Mouse (Mus musculus) central nervous system, embryonic 11.5 days (tissue): ENCODE measurements around the gene Cela3a. TPM values are rescaled to one million over a fixed set of nuclear protein-coding genes. Genes with fewer than 3 reads are reported as not detected.

ENCODE experiments used
- polyA plus RNA-seq: library from polyadenylated mRNA; depleted of rRNA; stranded (reverse); fragments of >200 nt; gene quantifications from 2 replicates; pipeline ENCODE4 v1.2.3, GENCODE M21; 2012; rRNA removed

Cela3a gene
- polyA plus RNA-seq: not detected in 2 replicates

DNA sequence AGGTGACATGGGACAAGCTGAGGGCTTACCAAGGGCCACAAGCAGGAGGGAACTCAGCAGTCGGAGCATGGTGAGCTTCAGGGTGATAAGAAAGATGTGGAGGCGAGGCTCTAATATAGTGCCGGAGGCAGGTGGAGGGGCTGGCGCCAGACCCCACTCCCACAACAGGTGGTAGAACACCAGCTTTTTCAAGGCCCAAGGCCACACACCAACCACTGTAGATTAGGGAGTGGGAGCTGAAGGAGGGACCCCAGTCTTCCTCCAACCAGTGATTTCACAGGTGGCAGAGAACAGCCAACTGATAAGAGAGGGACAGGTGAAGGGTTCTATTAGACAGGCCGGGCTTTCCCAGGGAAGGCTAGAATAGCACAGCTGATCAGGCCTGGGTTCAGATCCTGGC is at the start of gene Cela3a:
Gene Cela3a (minus strand): TSS at position 101 of the 400 bp plus-strand sequence.

DNA sequence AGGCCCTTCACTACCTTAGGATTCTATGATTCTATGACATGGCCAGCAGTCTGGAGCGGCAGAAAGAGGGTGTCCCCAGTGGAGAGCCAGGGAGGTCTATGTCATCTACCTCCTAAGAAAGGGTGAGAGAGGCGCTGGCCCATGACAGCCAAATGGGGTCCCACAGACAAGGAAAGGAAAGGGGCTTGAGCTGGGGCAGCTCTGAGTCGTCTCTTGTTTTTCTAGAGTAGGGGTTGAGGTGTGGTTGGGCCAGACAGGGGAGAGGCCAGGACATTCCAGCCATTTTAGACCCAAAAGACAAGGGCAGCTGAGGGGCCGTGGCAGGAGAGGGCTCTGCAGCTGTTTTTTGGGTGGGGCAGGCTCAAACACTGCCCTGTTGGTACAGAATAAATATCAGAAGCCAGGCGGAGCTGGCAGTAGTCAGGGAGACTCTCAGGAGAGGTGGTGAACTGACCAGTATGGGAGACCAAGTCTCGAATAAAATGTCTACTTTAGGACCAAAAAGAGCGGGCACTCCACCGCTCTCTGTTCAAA is 43.7 kb upstream of the Cela3a start, which contains the start of gene 1700013G24Rik:
Gene 1700013G24Rik (plus strand): TSS at position 51 of the 534 bp plus-strand sequence.

DNA sequence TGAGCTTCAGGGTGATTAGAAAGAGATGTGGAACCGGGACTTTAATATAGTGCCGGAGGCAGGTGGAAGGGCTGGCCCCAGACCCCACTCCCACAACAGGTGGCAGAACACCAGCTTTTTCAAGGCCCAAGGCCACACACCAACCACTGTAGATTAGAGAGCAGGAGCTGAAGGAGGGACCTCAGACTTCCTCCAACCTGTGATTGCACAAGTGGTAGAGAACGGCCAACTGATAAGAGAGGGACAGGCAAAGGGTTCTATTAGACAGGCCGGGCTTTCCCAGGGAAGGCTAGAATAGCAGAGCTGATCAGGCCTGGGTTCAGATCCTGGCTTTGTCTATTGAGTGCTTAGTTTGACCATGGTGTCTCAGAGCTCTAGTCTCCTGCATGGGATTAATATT is 20.9 kb upstream of the Cela3a start, which contains the start of gene Cela3b:
Gene Cela3b (minus strand): TSS at position 39 of the 400 bp plus-strand sequence.

DNA sequence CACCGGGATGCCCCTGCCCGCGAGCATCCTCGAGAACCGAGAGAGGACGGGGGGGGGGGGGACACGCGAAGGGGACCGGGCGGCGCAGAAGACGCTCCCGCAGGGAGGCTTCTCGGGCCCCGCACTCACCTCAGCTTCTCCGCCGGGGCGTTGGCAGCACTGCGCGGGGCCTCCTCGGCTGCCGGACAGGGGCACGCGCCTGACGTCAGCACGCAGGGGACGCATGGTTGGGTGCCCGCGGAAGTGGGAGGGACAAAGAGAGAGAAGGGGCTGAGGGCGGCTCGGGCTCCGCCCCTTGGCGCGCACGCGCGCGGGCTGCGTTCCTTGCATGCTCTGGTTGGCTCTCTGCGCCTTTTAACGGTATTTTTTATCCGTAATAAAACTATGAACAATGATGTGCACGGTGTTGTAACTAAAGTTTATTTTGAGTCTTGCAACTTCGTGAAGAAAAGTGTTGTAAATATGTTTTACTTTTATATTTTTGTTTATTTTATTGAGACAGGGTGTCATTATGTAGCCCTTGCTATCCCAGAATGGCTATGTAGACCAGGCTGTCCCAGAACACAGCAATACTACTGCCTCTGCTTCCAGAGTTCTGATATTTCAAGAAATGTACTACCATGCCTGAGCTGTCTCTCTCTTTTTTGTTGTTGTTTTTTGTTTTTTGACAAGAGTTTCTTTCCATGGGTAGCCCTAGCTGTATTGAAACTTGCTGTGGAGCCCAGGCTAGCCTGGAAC is 51.9 kb downstream of the Cela3a start, which contains the start of gene Cdc42:
Gene Cdc42 (minus strand): TSS at position 204 of the 738 bp plus-strand sequence.

Other genes starting within 250 kb of the Cela3a start
- gene Wnt4, start 132.3 kb downstream of the Cela3a start, polyA plus RNA-seq: 2.1 and 4.8 TPM in 2 replicates
- 265 and 339 TPM in 2 replicates for gene Cdc42, start 52.1 kb downstream of the Cela3a start, polyA plus RNA-seq
- gene Cela3b, start 20.7 kb upstream of the Cela3a start, polyA plus RNA-seq: 0.05 and 0.06 TPM in 2 replicates
- gene 1700013G24Rik, start 43.5 kb upstream of the Cela3a start, polyA plus RNA-seq: not detected in 2 replicates
- 10.9 and 22.8 TPM in 2 replicates for gene Hspg2, start 59.0 kb upstream of the Cela3a start, polyA plus RNA-seq
- 0.16 TPM in 1 of 2 replicates, not detected in the other for gene Ldlrad2, start 164.8 kb upstream of the Cela3a start, polyA plus RNA-seq
- 96.4 and 122 TPM in 2 replicates for gene Usp48, start 184.0 kb upstream of the Cela3a start, polyA plus RNA-seq